Mouse (Mus musculus) embryo, embryonic 10 days (tissue): ENCODE measurements at regions not wholly inside any gene's neighbourhood (a gene's known extent, or its start where the extent isn't known, plus 50 kb on each side); places are given as distances from the start of the nearest gene placed in this dataset.
A peak's percentile ranks its signal among the peaks of the same experiment; 100 is the strongest.

Source experiments
- DNase-seq: peaks from one replicate; pipeline ENCODE4 v3.0.0-alpha.2; 2015; ENCODE audit warnings: low spot score

- no peak for DNase-seq
Measured at GRCm38 (mm10) chr2:72753788-72754713, 226.2 kb downstream of the Sp3 start.

- no peak for DNase-seq
Measured at GRCm38 (mm10) chr2:72763454-72763853, 216.8 kb downstream of the Sp3 start.

- DNase-seq = no peak
Measured at GRCm38 (mm10) chr2:72769030-72769630, 211.1 kb downstream of the Sp3 start.

GRCm38 (mm10) chr2:72773401-72773800, 206.8 kb downstream of the Sp3 start:
- no peak for DNase-seq

- DNase-seq = peak; percentile 33
Measured at GRCm38 (mm10) chr2:72777330-72777729, 202.9 kb downstream of the Sp3 start.

GRCm38 (mm10) chr2:72777806-72778510, 202.3 kb downstream of the Sp3 start:
- no peak for DNase-seq

- DNase-seq = no peak
Measured at GRCm38 (mm10) chr2:72779268-72780163, 200.7 kb downstream of the Sp3 start.

GRCm38 (mm10) chr2:72781369-72782275, 198.6 kb downstream of the Sp3 start:
- DNase-seq = no peak

- DNase-seq = no peak
Measured at GRCm38 (mm10) chr2:72782355-72782754, 197.9 kb downstream of the Sp3 start.

GRCm38 (mm10) chr2:72785365-72786043, 194.7 kb downstream of the Sp3 start:
- DNase-seq = no peak

GRCm38 (mm10) chr2:72786044-72786737, 194.1 kb downstream of the Sp3 start:
- DNase-seq = no peak

GRCm38 (mm10) chr2:72787616-72788015, 192.6 kb downstream of the Sp3 start:
- DNase-seq = no peak

- DNase-seq = no peak
Measured at GRCm38 (mm10) chr2:72791496-72791895, 188.8 kb downstream of the Sp3 start.

- DNase-seq = peak; percentile 43
Measured at GRCm38 (mm10) chr2:72793424-72793823, 186.8 kb downstream of the Sp3 start.

- no peak for DNase-seq
Measured at GRCm38 (mm10) chr2:72794501-72794900, 185.7 kb downstream of the Sp3 start.

GRCm38 (mm10) chr2:72797002-72797718, 183.1 kb downstream of the Sp3 start:
- no peak for DNase-seq

GRCm38 (mm10) chr2:72800696-72801095, 179.6 kb downstream of the Sp3 start:
- DNase-seq = no peak

GRCm38 (mm10) chr2:72813282-72813974, 166.8 kb downstream of the Sp3 start:
- no peak for DNase-seq
